Mouse (Mus musculus) cortical plate, adult 2 months (tissue): ENCODE measurements around the gene Sdsl.

Experiments used
- CTCF ChIP-seq: fragments of 200-500 bp; IDR thresholded peaks from 2 replicates; pipeline ENCODE4 v1.5.1; 2011; ENCODE audit warnings: mild to moderate bottlenecking, control low read depth, low read length; ENCODE audit not compliant: insufficient read depth; ENCODE audit errors: extremely low read depth
- POLR2A ChIP-seq: fragments of 200-500 bp; IDR thresholded peaks from 2 replicates; pipeline ENCODE4 v1.6.1; 2011; ENCODE audit warnings: mild to moderate bottlenecking, low read length, control low read depth; ENCODE audit not compliant: insufficient read depth; ENCODE audit errors: extremely low read depth

DNA sequence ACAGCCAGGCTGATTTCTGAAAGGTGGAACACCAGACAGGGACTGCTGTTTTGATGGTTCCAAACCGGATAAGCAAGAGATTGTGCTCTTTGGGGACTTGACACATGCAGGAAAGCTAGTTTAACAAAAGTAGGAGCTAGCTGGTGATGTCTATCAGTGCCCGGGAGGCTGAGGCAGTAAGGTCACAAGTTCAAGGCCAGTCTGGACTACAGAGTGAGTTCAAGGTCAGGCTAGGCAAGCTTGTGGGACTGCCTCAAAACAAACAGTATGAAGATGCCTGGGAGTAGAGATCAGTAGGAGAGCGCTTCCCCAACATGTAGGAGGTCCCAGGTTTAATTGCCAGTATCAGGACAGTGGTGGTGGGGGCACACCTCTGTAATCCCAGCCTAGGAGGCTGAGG lies 24.5 kb upstream of the Sdsl start:
- no peak for TF ChIP-seq CTCF
- no peak for TF ChIP-seq POLR2A
